Comparison of ENCODE assay signal across 8 mouse cellular contexts in genomic region chr15:79932323-79932987, GRCm38 (mm10). TPM values are rescaled to one million over a fixed set of nuclear protein-coding genes. Genes with fewer than 3 reads are reported as not detected.
A peak's percentile ranks its signal among the peaks of the same experiment; 100 is the strongest.
DNase-seq lines count a peak whose midpoint lies in the region; ATAC-seq and TF ChIP-seq lines count a peak whose summit lies in the region.

No protein-coding gene starts in this region.

- peak overlapping the region; percentile 71 for H3K9ac ChIP-seq in heart, embryonic 14.5 days (ENCODE audit: low read length)
- H3K9ac ChIP-seq in liver, embryonic 12.5 days = peak overlapping the region; percentile 76

- no peak for TF ChIP-seq CTCF in C2C12 (IDR thresholded peaks at IDR 0.05; ENCODE audit: control insufficient read depth, insufficient read depth, insufficient read length)

- peak overlapping the region; percentile 28 for H3ac ChIP-seq in C2C12 (ENCODE audit: control insufficient read depth, insufficient read length, low read depth)

- H3K4me1 ChIP-seq in brown adipose tissue, adult 24 weeks (ENCODE audit: control insufficient read depth, insufficient read depth, insufficient read length, low read length) = peaks cover 11% of the 10 kb centered on the region; the same call in 1 of the 2 replicates
- peaks cover 5 to 7% of the 10 kb centered on the region in 2 experiments; a peak in 3 of 4 replicates for H3K4me1 ChIP-seq in heart, embryonic 14.5 days (ENCODE audit: control insufficient read depth in 2 of 2, insufficient read depth in 2 of 2, low read length in 2 of 2)
- peaks cover 46% of the 10 kb centered on the region for H3K4me1 ChIP-seq in liver, embryonic 12.5 days

- no peaks in the 10 kb centered on the region for H3K36me3 ChIP-seq in C2C12 (ENCODE audit: control insufficient read depth, insufficient read depth)
- no peaks in the 10 kb centered on the region for H3K36me3 ChIP-seq in heart, embryonic 14.5 days (ENCODE audit: control insufficient read depth, insufficient read depth, low read length)
- no peaks in the 10 kb centered on the region for H3K36me3 ChIP-seq in liver, embryonic 12.5 days
- H3K36me3 ChIP-seq in splenic B cell, adult 2 months (ENCODE audit: control insufficient read depth, insufficient read depth, low read length, poor library complexity, severe bottlenecking) = peaks cover 4% of the 10 kb centered on the region

- ATAC-seq in erythroid progenitor cell, adult 5-6 weeks (replicated peaks; ENCODE audit: low FRiP score, poor library complexity, severe bottlenecking) = peak; percentile 75
- peak; percentile 68 for ATAC-seq in heart, embryonic 14.5 days (ENCODE audit: insufficient number of reproducible peaks, insufficient read depth, low FRiP score, low read depth)
- ATAC-seq in liver, embryonic 12.5 days = peak; percentile 58

- H3K79me3 ChIP-seq in C2C12 (ENCODE audit: low read depth) = no peaks in the 10 kb centered on the region

- peak; percentile 95 for DNase-seq in kidney, postnatal 14 days
- DNase-seq in naive thymus-derived CD4-positive, alpha-beta T cell, adult 2 months (ENCODE audit: low read depth) = peak; percentile 97
- peak; percentile 95 for DNase-seq in splenic B cell, adult 2 months (ENCODE audit: low read depth, low spot score)

- H3K4me3 ChIP-seq in C2C12 (ENCODE audit: insufficient read depth, poor library complexity, severe bottlenecking) = peak overlapping the region; percentile 40
- peak overlapping the region; percentile 62 for H3K4me3 ChIP-seq in brown adipose tissue, adult 24 weeks (ENCODE audit: insufficient read depth, low read depth, low read length)
- peak overlapping the region; percentile 56 to 62 for H3K4me3 ChIP-seq in heart, embryonic 14.5 days (ENCODE audit: control insufficient read depth in 1 of 2, insufficient read depth in 1 of 2, low read depth in 1 of 2, low read length in 2 of 2)
- H3K4me3 ChIP-seq in liver, embryonic 12.5 days = peak overlapping the region; percentile 76

- H3K27me3 ChIP-seq in C2C12 (ENCODE audit: control insufficient read depth, insufficient read depth, insufficient read length) = no peaks in the 10 kb centered on the region
- peaks cover 58% of the 10 kb centered on the region for H3K27me3 ChIP-seq in heart, embryonic 14.5 days (ENCODE audit: control insufficient read depth, insufficient read depth, low read length)
- H3K27me3 ChIP-seq in liver, embryonic 12.5 days (replicated peaks) = peaks cover 65% of the 10 kb centered on the region
- H3K27me3 ChIP-seq in splenic B cell, adult 2 months (ENCODE audit: control insufficient read depth, insufficient read depth, low read length, poor library complexity, severe bottlenecking) = no peaks in the 10 kb centered on the region

- peak overlapping the region; percentile 90 for H3K4me2 ChIP-seq in heart, embryonic 14.5 days (ENCODE audit: low read length)
- peak overlapping the region; percentile 97 for H3K4me2 ChIP-seq in liver, embryonic 12.5 days

- no peak overlapping the region for H3K27ac ChIP-seq in brown adipose tissue, adult 24 weeks (replicated peaks; ENCODE audit: low read depth, low read length)
- no peak overlapping the region for H3K27ac ChIP-seq in heart, embryonic 14.5 days (replicated peaks in 1 of 2; ENCODE audit: control insufficient read depth in 1 of 2, insufficient read depth in 1 of 2, low read depth in 2 of 2, low read length in 2 of 2)
- peak overlapping the region; percentile 84 for H3K27ac ChIP-seq in liver, embryonic 12.5 days

- under 1% methylated on average over 54 of the region's 62 CpGs for WGBS in heart, embryonic 14.5 days
- WGBS in liver, embryonic 12.5 days (ENCODE audit: insufficient replicate concordance) = under 1% methylated on average over 62 of the region's 62 CpGs

- no peaks in the 10 kb centered on the region for H3K79me2 ChIP-seq in C2C12 (ENCODE audit: control insufficient read depth, insufficient read depth)

- H3K9me3 ChIP-seq in heart, embryonic 14.5 days (ENCODE audit: control insufficient read depth, low read length) = no peaks in the 10 kb centered on the region
- H3K9me3 ChIP-seq in liver, embryonic 12.5 days (replicated peaks) = no peaks in the 10 kb centered on the region

TF ChIP-seq in C2C12, 6 proteins besides CTCF, POLR2A, EP300 and RAD21:
- no peak for TF ChIP-seq MYOG (IDR thresholded peaks at IDR 0.05; ENCODE audit: control insufficient read depth, extremely low read depth, insufficient read length)
- no peak for TF ChIP-seq MYOD1 (IDR thresholded peaks at IDR 0.05; ENCODE audit: control insufficient read depth, insufficient read length, low read depth)
- peak; percentile 77 for TF ChIP-seq MAX (IDR thresholded peaks at IDR 0.05)
- no peak for TF ChIP-seq USF1 (IDR thresholded peaks at IDR 0.05; ENCODE audit: low read depth)
- no peak for TF ChIP-seq CEBPB (IDR thresholded peaks at IDR 0.05; ENCODE audit: low read depth)
- no peak for TF ChIP-seq FOSL1 (IDR thresholded peaks at IDR 0.05; ENCODE audit: insufficient read depth, low read length, poor library complexity, severe bottlenecking)

RNA-seq across cellular contexts. Expression of gene Cbx7, which starts 38.5 kb away (rescaled TPM):
- 5.9 TPM for polyA plus RNA-seq in C2C12 (2012; fragmentation: generic; extraction: Trizol)
- 6.8 and 7.1 TPM in 2 replicates for polyA plus RNA-seq in brown adipose tissue, adult 24 weeks (2012; ENCODE audit: insufficient read depth, insufficient read length, missing spikeins)
- 21.0 and 23.1 TPM in 2 replicates for total RNA-seq in erythroid progenitor cell, adult 5-6 weeks (2015; ENCODE audit: low replicate concordance)
- total RNA-seq in erythroid progenitor cell, adult 5-6 weeks (2017; ENCODE audit: low replicate concordance) = 12.1 and 15.4 TPM in 2 replicates
- 0.78 and 1.5 TPM in 2 replicates for polyA plus RNA-seq in heart, embryonic 14.5 days (2014; fragmentation: Nextera tagmentation; extraction: Ambion mirVana)
- 1.8 and 2.0 TPM in 2 replicates for polyA plus RNA-seq in liver, embryonic 12.5 days (2016; fragmentation: Nextera tagmentation; extraction: Ambion mirVana)

RNA-seq across cellular contexts. Expression of gene Apobec3, which starts 41.0 kb away (rescaled TPM):
- 24.0 TPM for polyA plus RNA-seq in C2C12 (2012; fragmentation: generic; extraction: Trizol)
- polyA plus RNA-seq in brown adipose tissue, adult 24 weeks (2012; ENCODE audit: insufficient read depth, insufficient read length, missing spikeins) = 5.3 and 7.4 TPM in 2 replicates
- 229 and 314 TPM in 2 replicates for total RNA-seq in erythroid progenitor cell, adult 5-6 weeks (2015; ENCODE audit: low replicate concordance)
- 185 and 259 TPM in 2 replicates for total RNA-seq in erythroid progenitor cell, adult 5-6 weeks (2017; ENCODE audit: low replicate concordance)
- polyA plus RNA-seq in heart, embryonic 14.5 days (2014; fragmentation: Nextera tagmentation; extraction: Ambion mirVana) = 12.9 and 13.3 TPM in 2 replicates
- polyA plus RNA-seq in liver, embryonic 12.5 days (2016; fragmentation: Nextera tagmentation; extraction: Ambion mirVana) = 54.7 and 57.4 TPM in 2 replicates
